Mouse (Mus musculus): ENCODE data around the gene Col18a1.

Gene Col18a1

DNA sequence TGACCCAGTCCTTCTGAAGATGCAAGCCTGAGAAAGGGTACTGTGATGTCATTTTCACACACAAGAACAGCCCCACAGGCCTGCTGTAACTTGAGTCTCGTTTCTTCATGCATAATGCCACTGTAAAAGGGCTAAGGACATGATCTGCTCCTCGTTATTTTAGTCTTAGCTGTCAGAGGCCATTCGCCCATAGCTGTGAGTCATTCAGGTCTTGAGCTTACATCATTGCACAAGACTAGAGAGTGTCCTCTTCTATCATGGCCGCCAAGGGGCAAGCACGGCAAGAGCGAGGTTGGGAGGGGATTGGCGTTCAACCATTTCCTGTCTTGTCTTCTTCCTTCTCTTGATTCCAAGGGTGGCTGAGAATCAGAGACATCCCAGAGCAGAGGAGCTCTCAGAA, 150.3 kb downstream of the Col18a1 start:
- DNase-seq (ENCODE audit: low spot score in 2 of 2) = no peak

- no peak for DNase-seq (ENCODE audit: low spot score in 2 of 2)
These were observed 154.7 kb downstream of the Col18a1 start for GRCm38 (mm10) chr10:77011681-77012080.

DNA sequence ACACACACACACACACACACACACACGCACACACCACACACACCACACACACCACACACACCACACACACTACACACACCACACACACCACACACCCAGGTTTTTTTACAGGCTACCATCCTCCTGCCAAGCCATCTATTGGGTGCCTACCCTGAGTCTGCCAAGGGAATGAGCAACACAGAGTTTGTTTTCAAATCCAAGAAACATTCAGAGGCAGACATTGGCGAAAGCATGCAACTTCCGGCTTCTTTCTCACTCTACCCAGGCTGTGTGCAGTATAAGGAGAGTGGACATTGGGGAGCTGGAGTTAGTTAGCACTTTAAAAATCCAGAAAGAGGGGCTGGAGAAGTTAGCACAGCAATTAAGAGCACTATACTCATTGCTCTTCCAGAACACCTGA, 157.7 kb downstream of the Col18a1 start:
- no peak for DNase-seq (ENCODE audit: low spot score in 2 of 2)

- no peak for DNase-seq (ENCODE audit: low spot score in 2 of 2)
These were observed 158.2 kb downstream of the Col18a1 start for GRCm38 (mm10) chr10:77008109-77008561.

DNA sequence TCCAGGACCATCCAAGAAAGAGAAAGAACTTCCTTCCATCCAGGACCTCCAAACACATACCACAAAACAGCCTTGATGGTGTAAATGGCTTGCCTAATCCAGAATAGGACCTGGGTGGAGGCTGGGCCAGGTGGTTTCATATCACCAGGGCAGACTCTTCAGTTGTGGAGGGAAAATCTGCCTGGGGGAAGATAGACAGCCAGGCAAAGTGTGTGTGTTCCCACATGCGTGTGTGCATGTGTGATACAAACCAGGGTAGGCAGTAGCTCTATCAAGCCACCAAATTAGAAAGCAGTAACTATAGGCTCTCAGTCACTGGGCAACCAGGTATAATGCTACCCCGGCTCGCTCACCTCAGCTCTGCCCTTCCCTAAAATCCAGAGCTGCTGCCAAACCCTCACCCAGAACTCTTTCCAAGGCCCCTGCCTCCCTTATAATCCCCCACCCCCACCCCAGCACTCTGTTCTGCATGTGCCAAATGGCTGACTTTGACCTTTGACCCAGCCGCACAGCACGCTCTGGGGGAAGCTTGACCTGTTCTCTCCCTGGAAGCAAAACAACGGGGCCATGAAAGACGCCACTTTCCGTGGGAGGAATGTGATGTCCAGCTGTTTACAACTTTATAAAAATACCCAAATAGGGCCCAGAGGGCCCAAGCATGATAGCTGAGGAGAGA, 158.8 kb downstream of the Col18a1 start:
- no peak for DNase-seq (ENCODE audit: low spot score in 2 of 2)

DNA sequence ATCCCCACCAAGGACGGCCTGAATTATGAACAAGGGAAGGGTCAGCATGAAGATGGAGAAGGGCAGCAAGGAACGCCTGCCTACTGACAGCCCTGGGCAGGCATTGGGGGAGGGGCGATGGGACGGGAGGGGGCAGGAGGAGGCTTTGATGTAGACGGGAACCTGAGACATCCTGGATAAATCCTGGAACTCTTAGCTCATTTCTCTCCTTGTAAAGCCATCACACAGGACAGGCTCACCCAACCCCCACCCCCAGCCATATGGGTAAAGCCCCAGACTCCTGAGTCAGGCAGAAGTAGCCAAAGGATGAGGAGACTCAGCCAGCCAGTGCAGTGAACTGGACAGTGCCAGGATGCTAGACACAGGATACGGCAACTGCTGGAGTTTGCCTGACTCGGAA, 161.4 kb downstream of the Col18a1 start:
- DNase-seq (ENCODE audit: low spot score in 2 of 2) = no peak
